8 mouse cellular contexts compared by ENCODE assay signal in the genomic region with DNA sequence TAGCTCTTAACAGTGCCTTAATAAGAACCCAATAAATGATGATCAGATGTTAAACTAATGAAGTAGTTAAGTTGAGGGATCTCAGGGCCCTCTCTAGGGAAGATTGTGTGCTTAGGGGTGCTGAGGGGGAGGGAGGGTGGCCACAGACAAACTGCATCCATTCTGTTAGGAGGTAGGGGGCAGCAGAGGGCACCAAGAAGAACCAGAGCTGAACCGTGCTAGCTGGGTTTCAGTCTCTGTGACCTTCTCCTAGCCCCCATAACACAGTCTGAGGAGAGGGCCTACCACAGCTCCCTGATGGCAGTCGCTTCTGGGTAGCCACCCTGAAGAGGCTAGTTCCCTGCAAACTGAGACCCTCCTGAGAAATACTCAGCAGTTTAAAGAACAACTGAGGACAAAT.
DNase-seq lines count a peak whose midpoint lies in the region; ATAC-seq and TF ChIP-seq lines count a peak whose summit lies in the region.

No protein-coding gene starts in this region.

- TF ChIP-seq POLR2A in spleen, adult 2 months (IDR thresholded peaks at IDR 0.05; ENCODE audit: low read depth, low read length), result no peak

- H3K4me1 ChIP-seq in forebrain, embryonic 14.5 days (ENCODE audit: control insufficient read depth, insufficient read depth, low read length), result no peaks in the 10 kb centered on the region
- peaks cover 14% of the 10 kb centered on the region for H3K4me1 ChIP-seq in forebrain, embryonic 12.5 days
- H3K4me1 ChIP-seq in spleen, adult 2 months (ENCODE audit: control insufficient read depth, insufficient read depth, insufficient read length), result no peaks in the 10 kb centered on the region
- H3K4me1 ChIP-seq in midbrain, embryonic 13.5 days (replicated peaks), result peaks cover 19% of the 10 kb centered on the region

- ATAC-seq in forebrain, embryonic 14.5 days, result peak; percentile 26; the same call in 1 of the 2 replicates
- ATAC-seq in forebrain, embryonic 12.5 days (ENCODE audit: low FRiP score), result no peak
- peak; percentile 58 for ATAC-seq in midbrain, embryonic 13.5 days

- H3K27ac ChIP-seq in forebrain, embryonic 14.5 days (ENCODE audit: low read depth, low read length), result no peak overlapping the region
- no peak overlapping the region for H3K27ac ChIP-seq in forebrain, embryonic 12.5 days
- no peak overlapping the region for H3K27ac ChIP-seq in spleen, adult 2 months (ENCODE audit: insufficient read depth, low read length)
- no peak overlapping the region for H3K27ac ChIP-seq in midbrain, embryonic 13.5 days

- peak; percentile 26; the same call in 1 of the 2 replicates for TF ChIP-seq CTCF in spleen, adult 2 months (IDR thresholded peaks at IDR 0.05; ENCODE audit: extremely low read depth, insufficient read depth, insufficient read length, insufficient replicate concordance)

- H3K36me3 ChIP-seq in forebrain, embryonic 14.5 days (ENCODE audit: control insufficient read depth, insufficient read depth, low read length), result no peaks in the 10 kb centered on the region
- H3K36me3 ChIP-seq in forebrain, embryonic 12.5 days (replicated peaks), result no peaks in the 10 kb centered on the region
- no peaks in the 10 kb centered on the region for H3K36me3 ChIP-seq in spleen, adult 2 months (ENCODE audit: control insufficient read depth, insufficient read depth, low read length)
- H3K36me3 ChIP-seq in midbrain, embryonic 13.5 days, result no peaks in the 10 kb centered on the region

- intact Hi-C loops in heart, postnatal 14 days (cut with DNase I), result loop anchor here (5.0 kb wide), 1 partner anchor 195 kb away; no protein-coding TSS in a partner anchor

- H3K9ac ChIP-seq in forebrain, embryonic 14.5 days (ENCODE audit: low read length), result no peak overlapping the region
- H3K9ac ChIP-seq in forebrain, embryonic 12.5 days, result no peak overlapping the region
- H3K9ac ChIP-seq in midbrain, embryonic 13.5 days (replicated peaks), result no peak overlapping the region

- H3K4me3 ChIP-seq in forebrain, embryonic 14.5 days (ENCODE audit: low read depth, low read length), result no peak overlapping the region
- no peak overlapping the region for H3K4me3 ChIP-seq in forebrain, embryonic 12.5 days (replicated peaks)
- no peak overlapping the region for H3K4me3 ChIP-seq in spleen, adult 2 months (ENCODE audit: extremely low read depth, insufficient read depth, insufficient read length)
- no peak overlapping the region for H3K4me3 ChIP-seq in midbrain, embryonic 13.5 days (replicated peaks)

- no peak overlapping the region for H3K4me2 ChIP-seq in forebrain, embryonic 14.5 days (ENCODE audit: low read length)
- no peak overlapping the region for H3K4me2 ChIP-seq in forebrain, embryonic 12.5 days
- H3K4me2 ChIP-seq in midbrain, embryonic 13.5 days (replicated peaks), result no peak overlapping the region

- no peaks in the 10 kb centered on the region for H3K27me3 ChIP-seq in forebrain, embryonic 14.5 days (replicated peaks; ENCODE audit: control insufficient read depth, insufficient read depth, low read length)
- peaks cover 20% of the 10 kb centered on the region for H3K27me3 ChIP-seq in forebrain, embryonic 12.5 days
- H3K27me3 ChIP-seq in spleen, adult 2 months (ENCODE audit: control insufficient read depth, insufficient read depth, low read length), result no peaks in the 10 kb centered on the region
- no peaks in the 10 kb centered on the region; the same call in 1 of the 2 replicates for H3K27me3 ChIP-seq in midbrain, embryonic 13.5 days

- H3K9me3 ChIP-seq in forebrain, embryonic 14.5 days (replicated peaks; ENCODE audit: control insufficient read depth, low read length), result no peaks in the 10 kb centered on the region
- H3K9me3 ChIP-seq in forebrain, embryonic 12.5 days, result no peaks in the 10 kb centered on the region
- H3K9me3 ChIP-seq in midbrain, embryonic 13.5 days, result no peaks in the 10 kb centered on the region

- WGBS in forebrain, embryonic 14.5 days, result 8% methylated on average over 2 of the region's 2 CpGs
- WGBS in forebrain, embryonic 12.5 days, result 6% methylated on average over 2 of the region's 2 CpGs
- 18% methylated on average over 2 of the region's 2 CpGs for WGBS in spleen, adult 2 months
- 14% methylated on average over 2 of the region's 2 CpGs for WGBS in midbrain, embryonic 13.5 days

- DNase-seq in forebrain, embryonic 14.5 days (ENCODE audit: low spot score), result no peak
- DNase-seq in spleen, adult 2 months (ENCODE audit: low read depth in 1 of 2, low spot score in 2 of 2), result no peak
- DNase-seq in spleen, postnatal 36 days (ENCODE audit: low spot score in 2 of 2), result no peak
- DNase-seq in heart, postnatal 14 days, result peak; percentile 25 to 41
- DNase-seq in urinary bladder, postnatal 4 days (ENCODE audit: low spot score in 2 of 2), result no peak
- no peak for DNase-seq in layer of hippocampus, postnatal 36 days

Comparison
In these comparisons a context has a peak if more than half of its experiments do, and no peak if none do; other contexts are left out.
1. DNase-seq: peak in heart, postnatal 14 days (2 of 2); none in forebrain, embryonic 14.5 days (single experiment), spleen, adult 2 months (0 of 2), spleen, postnatal 36 days (0 of 2), urinary bladder, postnatal 4 days (0 of 2) and layer of hippocampus, postnatal 36 days (0 of 2).